Mouse (Mus musculus): ENCODE measurements around the gene Gcdh. TPM values are rescaled to one million over a fixed set of nuclear protein-coding genes. Genes with fewer than 3 reads are reported as not detected.

Gcdh gene
- total RNA-seq, 2 experiments from 2014 or later = 35.6 to 44.1 TPM

DNA sequence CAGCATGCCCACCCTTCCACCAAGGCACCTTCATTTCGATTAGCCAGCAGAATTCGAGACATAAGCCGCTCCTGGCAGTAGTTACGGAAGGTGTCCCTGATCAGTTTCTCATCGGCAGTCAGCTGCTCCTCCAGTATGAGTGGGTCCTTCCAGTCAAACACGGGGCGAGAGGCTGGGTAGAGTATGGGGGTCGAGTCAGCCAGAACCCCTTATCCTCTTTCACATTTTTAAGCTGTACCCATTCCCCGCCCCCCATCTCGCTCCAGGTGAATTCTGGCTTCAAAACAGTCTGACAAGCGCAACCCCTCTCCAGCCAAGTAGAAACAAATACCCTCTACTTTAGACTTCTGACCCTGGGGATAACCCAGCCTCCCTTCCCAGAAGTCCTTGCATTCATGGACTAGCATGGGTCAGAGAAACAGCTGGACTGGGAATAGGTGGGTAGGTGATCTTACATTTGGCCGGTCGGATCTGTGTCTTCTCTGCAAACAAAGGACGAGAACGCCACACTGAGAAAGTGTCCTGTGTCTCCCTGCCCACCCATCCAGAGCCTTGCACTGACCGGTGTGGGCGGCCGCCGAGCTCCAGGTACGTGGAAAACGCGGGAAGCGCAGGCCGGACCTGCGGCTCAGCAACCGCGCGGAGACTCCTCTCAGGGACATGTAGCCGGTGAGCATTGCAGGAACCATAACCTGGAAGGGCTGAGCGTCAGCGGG lies 570 bp downstream of the Gcdh start:
- intact Hi-C loops (cut with DNase I) = loop anchor here (2.0 to 5.0 kb wide), 2 partner anchors 14 to 36 kb away; partner anchors contain the start of gene Farsa
- DNase-seq (ENCODE audit: extremely low spot score in 1 of 2, low spot score in 2 of 2) = no peak
- Histone ChIP-seq H3K27ac (peak overlapping the region; percentile 49; the same call in 1 of the 2 replicates), H3K4me3 (peak overlapping the region; percentile 81)
- no peak for TF ChIP-seq CTCF (IDR thresholded peaks at IDR 0.05)

DNA sequence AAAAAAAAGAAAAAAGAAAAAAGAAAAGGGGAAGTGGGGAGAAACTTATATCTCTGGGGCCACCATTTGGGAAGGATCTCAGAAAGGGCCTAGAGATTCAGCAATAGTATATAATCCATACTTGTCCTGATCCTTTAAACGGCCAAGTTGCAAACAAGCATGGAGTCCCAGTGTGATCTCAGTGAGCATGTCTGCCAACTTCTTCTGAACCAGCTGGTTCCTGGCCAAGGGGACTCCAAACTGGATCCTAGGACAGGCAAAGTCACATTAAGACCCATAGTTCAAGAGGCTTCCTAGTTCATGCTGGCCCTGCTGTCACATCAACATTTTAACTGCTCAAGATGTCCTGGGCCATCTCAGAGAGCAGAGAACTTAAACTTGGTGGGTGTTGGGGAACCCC lies 4.6 kb downstream of the Gcdh start:
- no peak for DNase-seq (ENCODE audit: extremely low spot score in 1 of 2, low spot score in 2 of 2)
- no peak overlapping the region for H3K4me3 ChIP-seq
- intact Hi-C loops (cut with DNase I) = no loop called here
- no peak overlapping the region for H3K27ac ChIP-seq
- no peak for TF ChIP-seq CTCF (IDR thresholded peaks at IDR 0.05)

DNA sequence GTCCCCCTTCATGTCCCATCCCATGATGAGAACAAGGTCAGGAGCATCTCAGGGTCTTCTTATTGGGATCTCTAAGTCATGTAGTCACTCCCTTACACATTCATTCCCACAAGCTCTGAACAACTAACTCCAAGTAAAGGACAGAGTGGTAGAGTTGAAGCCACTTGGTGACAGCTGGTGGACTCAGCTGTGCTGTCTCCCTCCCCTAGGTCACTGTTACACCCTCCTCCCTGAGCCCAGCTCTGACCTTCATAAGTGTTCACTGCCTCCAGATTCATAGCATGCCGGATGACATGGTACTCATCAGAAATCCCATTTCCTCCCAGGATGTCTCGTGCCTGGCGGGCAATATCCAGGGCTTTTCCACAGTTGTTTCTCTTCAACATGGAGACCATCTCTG lies 5.4 kb downstream of the Gcdh start:
- TF ChIP-seq CTCF (IDR thresholded peaks at IDR 0.05) = no peak
- no peak for DNase-seq (ENCODE audit: extremely low spot score in 1 of 2, low spot score in 2 of 2)
- H3K4me3 ChIP-seq = no peak overlapping the region
- H3K27ac ChIP-seq = no peak overlapping the region
- intact Hi-C loops (cut with DNase I) = no loop called here

DNA sequence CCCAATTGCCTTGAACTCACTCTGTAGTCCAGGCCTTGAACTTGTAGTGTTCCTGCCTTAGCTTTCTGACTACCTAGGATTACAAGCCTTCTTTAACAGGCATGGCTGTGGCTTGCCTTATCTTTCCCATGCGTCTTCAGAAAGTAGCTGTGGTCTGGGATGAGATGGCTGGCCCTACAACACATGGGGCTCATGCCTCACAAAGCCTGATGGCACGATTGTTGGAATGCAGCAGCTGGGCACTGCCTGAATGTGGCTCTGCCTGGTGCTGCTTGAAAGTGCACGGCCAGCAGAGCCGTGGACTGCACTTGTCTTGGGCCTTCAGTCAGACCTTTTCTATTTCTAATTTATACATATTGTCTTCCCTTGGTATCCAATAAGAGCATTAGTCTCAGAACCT lies 9.0 kb downstream of the Gcdh start:
- Histone ChIP-seq H3K4me3 (no peak overlapping the region), H3K27ac (no peak overlapping the region)
- TF ChIP-seq CTCF (IDR thresholded peaks at IDR 0.05) = no peak
- DNase-seq (ENCODE audit: extremely low spot score in 1 of 2, low spot score in 2 of 2) = no peak
- intact Hi-C loops (cut with DNase I) = no loop called here

DNA sequence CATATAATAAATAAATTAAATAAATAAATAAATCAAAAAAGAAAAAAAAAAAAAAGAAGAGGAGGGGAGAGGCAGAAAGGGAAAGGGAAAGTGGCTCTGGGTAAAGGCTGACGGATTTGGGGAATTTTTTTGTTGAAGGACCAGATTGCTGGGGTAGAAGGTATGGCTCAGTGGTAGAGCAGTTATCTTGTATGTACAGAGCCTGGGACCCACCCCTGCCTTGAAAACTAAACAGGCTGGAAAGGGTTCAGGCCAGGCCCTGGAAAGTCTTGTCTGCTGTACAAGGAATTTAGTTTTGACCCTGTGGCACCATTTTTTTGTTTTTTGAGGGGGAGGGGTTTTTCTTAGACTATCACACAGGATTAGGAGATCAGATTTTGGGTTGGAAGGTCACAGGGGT lies 14.8 kb downstream of the Gcdh start:
- intact Hi-C loops (cut with DNase I) = loop anchor here (2.0 kb wide), 1 partner anchor 14 kb away; the partner anchor contains the start of gene Gcdh
- TF ChIP-seq CTCF (IDR thresholded peaks at IDR 0.05) = no peak
- Histone ChIP-seq H3K4me3 (no peak overlapping the region), H3K27ac (no peak overlapping the region)
- DNase-seq (ENCODE audit: extremely low spot score in 1 of 2, low spot score in 2 of 2) = no peak

DNA sequence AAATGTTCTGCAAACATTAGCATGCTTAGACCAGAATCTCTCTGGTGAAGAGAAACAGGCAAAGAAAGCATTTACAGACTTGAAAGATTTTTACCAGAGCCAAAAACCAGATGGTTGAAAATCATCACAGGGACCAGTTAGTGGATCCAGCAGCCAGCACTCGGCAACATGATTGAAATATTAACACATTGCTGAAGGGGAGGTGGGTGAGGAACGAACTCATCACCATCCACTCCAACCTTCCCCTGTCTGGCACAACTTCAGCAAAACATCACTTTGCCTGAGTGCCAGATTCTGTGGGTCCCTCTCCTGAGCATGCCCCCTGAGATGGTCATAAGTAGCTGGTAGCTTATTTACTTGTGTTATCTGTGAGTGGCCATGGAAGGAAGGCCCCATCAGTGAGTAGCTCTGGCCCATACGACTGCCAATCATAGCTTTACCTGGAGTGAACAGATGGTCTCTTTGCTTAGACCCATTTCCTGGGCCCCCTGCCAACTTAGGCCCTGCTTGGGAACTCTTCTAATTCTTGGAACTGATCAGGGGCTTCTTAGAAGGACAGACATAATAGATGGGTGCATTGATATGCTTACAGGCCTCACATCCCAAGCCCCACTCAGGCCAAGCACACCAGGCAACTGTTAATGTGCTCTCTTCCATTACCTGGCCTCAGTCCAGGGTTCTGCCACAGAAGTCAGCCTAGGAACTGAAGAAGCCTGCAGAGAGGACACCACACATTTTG lies 16.3 kb downstream of the Gcdh start:
- no peak overlapping the region for H3K27ac ChIP-seq
- no peak for DNase-seq (ENCODE audit: extremely low spot score in 1 of 2, low spot score in 2 of 2)
- no peak overlapping the region for H3K4me3 ChIP-seq
- no peak for TF ChIP-seq CTCF (IDR thresholded peaks at IDR 0.05)
- intact Hi-C loops (cut with DNase I) = loop anchor here (2.0 kb wide), 1 partner anchor 15 kb away; the partner anchor contains the start of gene Gcdh

DNA sequence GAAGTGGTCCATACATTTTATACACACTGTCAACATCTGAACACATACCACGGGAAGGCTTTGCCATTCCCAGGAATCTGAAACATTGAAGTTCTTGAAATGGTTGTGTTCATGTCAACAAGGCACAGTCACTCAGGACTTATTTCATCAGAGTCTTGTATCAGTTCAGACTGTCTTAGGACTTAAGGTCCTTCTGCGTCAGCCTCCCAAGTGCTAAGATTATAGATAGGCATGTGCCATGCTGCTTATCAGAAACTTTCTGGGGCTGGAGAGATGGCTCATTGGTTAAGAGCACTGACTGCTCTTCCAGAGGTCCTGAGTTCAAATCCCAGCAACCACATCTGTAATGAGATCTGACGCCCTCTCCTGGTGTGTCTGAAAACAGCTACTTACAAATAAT lies 19.4 kb downstream of the Gcdh start:
- H3K27ac ChIP-seq = no peak overlapping the region
- H3K4me3 ChIP-seq = no peak overlapping the region
- no peak for TF ChIP-seq CTCF (IDR thresholded peaks at IDR 0.05)
- intact Hi-C loops (cut with DNase I) = no loop called here
- no peak for DNase-seq (ENCODE audit: extremely low spot score in 1 of 2, low spot score in 2 of 2)

DNA sequence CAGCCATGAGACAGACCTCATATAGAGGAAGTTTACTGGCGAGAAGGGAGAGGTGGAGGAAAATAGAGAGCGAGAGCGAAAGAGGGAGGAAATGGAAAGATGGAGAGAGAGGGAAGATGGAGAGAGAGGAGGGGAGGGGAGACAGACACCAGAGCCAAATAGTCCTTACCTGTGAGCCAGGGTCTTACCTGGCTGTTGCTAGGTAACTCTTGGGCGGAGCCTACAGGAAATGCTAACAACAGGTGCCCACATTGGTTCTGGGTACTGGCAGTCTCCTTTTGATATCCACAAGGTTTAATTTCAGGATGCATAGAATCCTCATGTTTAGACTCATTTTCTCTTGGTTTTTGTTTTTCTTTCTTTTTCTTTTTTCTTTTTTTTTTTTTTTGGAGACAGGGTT lies 20.7 kb downstream of the Gcdh start:
- intact Hi-C loops (cut with DNase I) = no loop called here
- H3K27ac ChIP-seq = no peak overlapping the region
- TF ChIP-seq CTCF (IDR thresholded peaks at IDR 0.05) = no peak
- H3K4me3 ChIP-seq = no peak overlapping the region
- DNase-seq (ENCODE audit: extremely low spot score in 1 of 2, low spot score in 2 of 2) = no peak

DNA sequence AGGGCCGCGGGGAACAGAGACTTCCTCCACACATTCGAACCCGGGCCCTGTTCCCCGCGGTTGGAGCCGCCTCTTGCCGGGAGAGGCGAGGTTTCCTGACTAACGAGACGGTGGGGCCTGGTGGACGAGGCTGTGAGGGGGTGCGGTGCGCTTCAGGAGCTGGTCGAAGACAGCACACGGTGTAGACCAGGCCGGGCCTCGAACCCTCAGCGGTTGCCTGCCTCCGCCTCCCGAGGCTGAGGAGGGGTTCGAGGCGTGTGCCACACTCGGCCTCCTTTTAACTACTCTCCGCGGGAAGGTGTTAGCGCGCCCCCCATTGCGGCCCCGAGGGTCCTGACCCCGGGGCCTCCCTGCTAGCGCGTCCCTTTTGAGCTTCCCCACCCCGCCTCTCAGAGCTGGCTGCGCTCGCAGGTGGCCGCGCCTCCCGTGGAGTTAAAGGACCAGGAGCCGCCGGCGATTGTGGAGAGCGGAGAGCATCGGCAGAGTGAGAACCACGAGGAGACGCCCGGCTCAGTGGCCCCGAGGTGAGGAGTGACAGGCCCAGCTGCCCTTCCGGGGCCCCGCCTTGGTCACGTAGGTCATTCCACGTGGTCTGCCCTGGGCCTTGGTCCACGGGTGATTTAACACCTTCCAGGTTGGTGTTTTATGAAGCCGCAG lies 21.3 kb downstream of the Gcdh start:
- DNase-seq (ENCODE audit: extremely low spot score in 1 of 2, low spot score in 2 of 2) = no peak
- intact Hi-C loops (cut with DNase I) = no loop called here
- Histone ChIP-seq H3K4me3 (peak overlapping the region; percentile 46), H3K27ac (no peak overlapping the region)
- TF ChIP-seq CTCF (IDR thresholded peaks at IDR 0.05) = no peak

DNA sequence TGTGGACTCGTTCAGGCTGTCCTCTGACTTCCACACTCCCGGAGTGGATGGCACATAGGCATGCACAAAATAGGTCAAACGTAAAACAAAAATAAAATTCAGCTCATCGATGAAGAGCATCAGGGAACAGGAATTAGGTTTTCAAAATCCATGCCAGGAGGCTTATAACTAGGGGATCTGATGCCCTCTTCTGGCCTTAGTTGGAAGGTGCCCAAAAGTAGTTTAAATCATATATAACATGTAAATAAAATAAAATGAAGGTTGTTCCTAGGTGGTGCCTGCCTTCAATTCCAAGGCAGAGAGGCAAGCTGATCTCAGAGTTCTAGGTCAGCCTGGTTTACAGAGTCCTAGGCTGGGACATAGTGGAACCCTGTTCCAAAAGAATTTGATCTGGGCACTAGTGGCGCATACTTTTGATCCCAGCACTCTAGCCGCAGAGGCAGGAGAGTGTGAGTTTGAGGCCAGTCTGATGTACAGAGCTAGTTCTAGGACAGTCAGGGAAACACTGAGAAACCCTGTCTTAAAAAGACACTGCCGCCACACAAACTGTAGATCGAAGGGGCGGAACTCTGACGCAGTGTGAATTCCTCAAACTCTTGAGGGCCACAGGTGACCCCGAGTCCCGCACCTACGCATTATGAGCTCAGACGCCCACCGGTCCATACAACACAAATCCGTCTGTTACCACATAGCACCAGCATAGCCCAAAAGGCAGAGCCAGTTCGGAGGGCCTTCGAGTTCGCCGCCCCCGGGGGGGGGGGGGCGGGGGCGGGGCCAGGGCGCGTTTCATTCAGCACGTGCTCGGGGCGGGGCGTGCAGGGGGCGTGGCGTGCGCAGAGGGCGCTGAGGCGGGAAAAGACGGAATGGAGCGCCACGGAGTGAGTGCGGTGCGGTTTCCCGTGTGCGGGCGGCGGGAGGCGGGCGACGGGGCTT lies 22.1 kb downstream of the Gcdh start, which contains the start of gene Syce2:
Syce2 (plus strand) TSS at position 736 of the 933 bp plus-strand sequence.
- no peak within 1 kb of the TSS for H3K27ac ChIP-seq
- TF ChIP-seq CTCF (IDR thresholded peaks at IDR 0.05) = peak; percentile 31
- DNase-seq (ENCODE audit: extremely low spot score in 1 of 2, low spot score in 2 of 2) = peak; percentile 53 to 57
- peak within 1 kb of the TSS; percentile 46 for H3K4me3 ChIP-seq
- intact Hi-C loops (cut with DNase I) = no loop called here

DNA sequence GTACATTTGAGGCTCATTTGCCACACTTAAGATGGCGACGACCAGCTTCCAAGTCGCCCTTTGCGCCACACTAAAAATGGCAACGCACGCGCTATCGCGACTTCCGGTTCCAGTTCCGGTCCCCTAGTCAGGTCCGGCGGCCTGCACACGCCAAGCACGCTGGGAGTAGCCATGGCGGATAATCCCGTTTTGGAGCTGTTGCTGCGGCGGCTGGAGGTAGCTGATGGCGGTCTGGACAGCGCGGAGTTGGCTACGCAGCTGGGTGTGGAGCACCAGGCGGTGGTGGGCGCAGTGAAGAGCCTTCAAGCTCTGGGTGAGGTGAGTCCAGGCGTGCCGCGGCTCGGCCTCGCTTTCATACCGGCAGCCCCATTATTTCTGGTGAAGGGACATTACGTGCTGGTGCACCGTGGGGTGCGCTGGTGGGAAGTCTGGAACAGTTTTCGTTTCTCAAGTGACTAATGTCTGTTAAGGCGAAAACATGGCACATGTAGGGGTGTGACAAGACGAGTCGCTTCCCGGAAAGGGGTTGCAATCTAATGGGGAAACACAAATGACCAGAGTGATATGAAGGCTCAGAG lies 36.8 kb downstream of the Gcdh start, which contains the start of gene Farsa:
Farsa (plus strand) TSS at position 126 of the 578 bp plus-strand sequence.
- peak within 1 kb of the TSS; percentile 92 for H3K27ac ChIP-seq
- H3K4me3 ChIP-seq = peak within 1 kb of the TSS; percentile 92
- no peak for TF ChIP-seq CTCF (IDR thresholded peaks at IDR 0.05)
- peak; percentile 90 to 92 for DNase-seq (ENCODE audit: extremely low spot score in 1 of 2, low spot score in 2 of 2)
- intact Hi-C loops (cut with DNase I) = loop anchor here (5.0 kb wide), 1 partner anchor 35 kb away; the partner anchor contains the start of gene Gcdh

Measured in left cerebral cortex, adult 2 months (tissue).